Mouse (Mus musculus): Measurements from ENCODE around the gene Dnaja2.

DNA sequence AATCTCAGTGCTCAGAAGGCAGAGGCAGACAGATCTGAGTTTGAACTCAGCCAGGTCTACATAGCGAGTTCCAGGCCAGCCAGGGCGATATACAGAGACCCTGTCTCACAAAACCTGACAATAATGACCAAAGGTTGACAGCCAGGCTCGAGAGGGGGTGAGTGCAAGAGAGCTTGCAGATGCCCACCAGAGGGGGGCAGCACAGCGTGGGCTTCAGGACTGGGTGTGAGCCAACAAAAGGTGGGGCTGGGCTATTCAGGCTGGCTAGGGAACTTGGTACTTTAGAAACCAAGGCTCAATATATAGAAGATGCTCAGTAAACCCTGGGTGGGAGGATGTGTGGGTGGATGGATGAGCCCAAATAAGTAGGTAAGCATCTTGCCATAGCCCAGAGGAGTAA, 46.5 kb downstream of the Dnaja2 start:
- TF ChIP-seq CTCF (IDR thresholded peaks at IDR 0.05; ENCODE audit: low read depth, low read length) (no peak), GATA1 (IDR thresholded peaks at IDR 0.05; ENCODE audit: borderline replicate concordance, low read length) (no peak)

All from G1E (cell line).